Mouse (Mus musculus) CD4-positive, CD25-positive, alpha-beta regulatory T cell, adult 4 months (primary cell): ENCODE results near the gene Cltb. TPM values are rescaled to one million over a fixed set of nuclear protein-coding genes. Genes with fewer than 3 reads are reported as not detected.

Experiments used
- ATAC-seq: one replicate; pipeline ENCODE4 v1.8.0; 2017
- polyA plus RNA-seq, 2 experiments: library from polyadenylated mRNA; unstranded; fragments of 100-300 nt; shearing (Covaris generic); gene quantifications; one replicate each; pipeline ENCODE4 v1.2.1; 2017

The Cltb gene
- polyA plus RNA-seq, 2 experiments from 2014 or later: 15.6 to 16.2 TPM

DNA sequence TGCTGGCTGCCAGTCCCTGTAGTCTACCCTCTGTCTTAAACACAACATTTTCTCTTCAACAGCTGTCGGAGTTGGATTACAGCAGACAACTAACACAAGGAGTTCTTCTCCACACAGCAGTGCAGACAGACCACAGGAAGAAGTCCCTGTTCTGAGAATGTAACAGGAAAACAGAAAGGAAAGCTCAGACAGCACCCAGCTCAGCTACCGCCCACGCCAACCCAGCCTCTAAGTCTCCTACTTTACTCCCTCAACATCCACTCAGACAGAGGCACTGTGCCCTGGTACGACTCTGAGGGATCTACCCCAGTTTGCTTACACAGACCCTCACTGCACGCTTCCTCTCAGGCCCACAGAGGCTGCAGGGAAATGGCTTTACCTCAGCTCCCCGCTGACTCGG is 50.5 kb downstream of the Cltb start:
- no peak for ATAC-seq

DNA sequence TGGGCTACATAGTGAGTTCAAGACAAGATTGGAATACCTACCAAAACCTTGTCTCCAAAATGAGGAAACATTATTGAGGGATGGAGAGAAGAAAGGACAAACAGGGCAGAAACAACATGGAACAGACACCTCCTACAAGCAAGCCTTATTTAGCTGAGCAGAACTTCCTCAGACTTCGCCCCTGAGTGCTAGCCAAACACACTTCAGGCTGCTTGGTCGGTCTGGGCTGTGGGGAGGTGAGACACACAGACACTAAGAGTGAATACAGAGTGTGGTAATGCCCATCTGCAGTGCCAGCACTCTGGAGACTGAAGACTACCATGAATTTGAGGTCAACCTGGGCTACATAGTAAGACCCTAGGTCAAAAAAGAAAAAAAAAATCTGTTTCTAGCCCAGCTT is 51.5 kb downstream of the Cltb start:
- no peak for ATAC-seq

DNA sequence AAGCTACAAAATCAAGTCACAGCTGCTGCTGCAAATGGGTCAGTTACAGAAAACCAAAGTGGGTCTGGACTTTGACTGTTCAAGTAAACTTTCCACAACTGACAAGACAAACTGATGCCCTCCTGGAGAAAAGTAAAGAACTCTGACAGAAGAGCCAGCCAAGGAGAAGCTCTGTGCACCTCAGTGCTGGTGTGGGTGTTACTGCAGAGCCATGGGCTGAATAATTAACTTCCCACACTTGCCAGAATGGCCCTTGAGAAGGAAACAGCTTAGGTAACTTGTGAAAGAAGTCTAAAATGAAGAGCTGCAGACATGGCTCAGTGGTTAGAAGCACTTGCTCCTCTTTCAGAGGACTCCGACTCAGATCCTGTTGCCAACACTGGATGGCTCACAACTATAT is 53.5 kb downstream of the Cltb start:
- no peak for ATAC-seq

DNA sequence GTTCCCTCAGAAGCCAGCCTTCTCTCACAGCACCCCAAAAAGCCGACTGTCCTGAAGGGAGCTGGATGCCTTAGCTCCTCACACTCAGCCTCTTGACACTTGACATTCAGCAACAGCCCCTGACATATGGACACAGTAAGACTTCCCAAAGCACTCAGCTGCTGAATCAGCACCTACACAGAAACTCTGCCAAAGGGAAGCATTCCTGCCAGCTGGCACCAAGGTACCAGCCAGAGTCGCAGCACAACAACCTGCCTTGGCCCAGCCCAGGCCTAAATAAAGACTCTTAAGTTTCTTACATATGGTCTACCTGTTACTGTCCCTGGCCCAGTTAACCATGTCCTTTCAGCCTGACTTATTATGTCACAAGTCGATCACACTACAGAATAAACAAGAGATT is 54.3 kb downstream of the Cltb start:
- ATAC-seq: no peak

DNA sequence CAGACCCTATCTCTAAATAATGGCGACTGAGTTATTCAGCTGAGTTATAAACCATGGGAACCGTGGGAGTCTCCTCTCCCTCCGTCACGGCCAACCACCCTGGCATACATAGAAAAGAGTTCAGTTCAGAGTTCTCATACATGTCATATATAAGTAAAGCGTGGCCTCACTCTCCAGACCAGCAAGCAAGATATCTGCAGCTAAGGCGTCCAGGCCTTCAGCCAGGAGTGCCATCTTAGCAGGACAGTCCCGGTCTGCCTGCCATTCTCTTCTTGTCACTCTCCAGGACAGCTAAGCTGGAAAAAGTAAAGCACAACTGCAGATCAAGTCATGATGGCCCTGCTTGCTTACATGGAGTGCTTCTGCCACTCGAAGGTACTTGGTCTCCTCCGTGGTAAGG is 55.0 kb downstream of the Cltb start:
- ATAC-seq: no peak

DNA sequence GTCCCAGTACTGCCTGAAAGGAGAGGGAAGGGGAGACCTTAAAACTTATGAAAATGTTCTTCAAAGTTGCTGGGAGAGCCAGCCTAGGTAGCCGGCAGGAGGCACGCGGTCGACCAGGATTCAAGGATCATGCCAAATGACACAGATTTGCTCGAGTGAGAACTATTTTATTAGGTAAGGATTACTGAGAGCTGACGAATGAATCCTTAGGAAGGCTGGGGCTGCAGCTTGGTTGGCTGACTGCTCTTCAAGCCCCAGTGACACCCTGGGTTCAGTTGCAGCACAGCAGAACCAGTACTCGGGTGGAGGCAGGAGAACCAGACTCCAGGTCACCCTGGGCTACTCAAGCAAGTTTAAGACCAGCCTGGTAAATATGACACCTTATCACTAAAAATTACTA is 63.1 kb downstream of the Cltb start:
- ATAC-seq: no peak

Other genes with a start within 250 kb of the Cltb start
- gene Cplx2, start 240.0 kb downstream of the Cltb start, polyA plus RNA-seq: not detected
- 10 to 100 TPM; 23.8 to 34.9 TPM for gene Thoc3, start 142.5 kb downstream of the Cltb start, polyA plus RNA-seq
- gene Simc1, start 107.6 kb downstream of the Cltb start, polyA plus RNA-seq: 10 to 100 TPM; 13.2 to 13.9 TPM
- 100 to 1,000 TPM in 1 of 2 experiments, 10 to 100 TPM in 1; 67.3 to 104 TPM for gene 4833439L19Rik, start 45.9 kb downstream of the Cltb start, polyA plus RNA-seq
- gene Arl10, start 36.3 kb downstream of the Cltb start, polyA plus RNA-seq: 1 to 10 TPM; 3.8 to 5.0 TPM
- gene Nop16, start 21.3 kb downstream of the Cltb start, polyA plus RNA-seq: 10 to 100 TPM; 59.5 to 64.6 TPM
- gene Higd2a, start 21.1 kb downstream of the Cltb start, polyA plus RNA-seq: 100 to 1,000 TPM in 1 of 2 experiments, 10 to 100 TPM in 1; 98.7 to 110 TPM
- gene Faf2, start 10.4 kb upstream of the Cltb start, polyA plus RNA-seq: 100 to 1,000 TPM in 1 of 2 experiments, 10 to 100 TPM in 1; 86.1 to 109 TPM
- gene Rnf44, start 82.6 kb upstream of the Cltb start, polyA plus RNA-seq: 10 to 100 TPM; 25.5 to 30.0 TPM
- gene Cdhr2, start 90.1 kb upstream of the Cltb start, polyA plus RNA-seq: not detected
- gene Gprin1, start 138.5 kb upstream of the Cltb start, polyA plus RNA-seq: not detected
- 1 to 10 TPM in 1 of 2 experiments, under 1 TPM in 1; 0.30 to 1.1 TPM for gene Sncb, start 155.3 kb upstream of the Cltb start, polyA plus RNA-seq
- gene Eif4e1b, start 172.7 kb upstream of the Cltb start, polyA plus RNA-seq: not detected
- gene Tspan17, start 178.0 kb upstream of the Cltb start, polyA plus RNA-seq: 1 to 10 TPM; 2.1 to 2.7 TPM